Mouse (Mus musculus): ENCODE measurements around the gene Fbxw2. TPM values are rescaled to one million over a fixed set of nuclear protein-coding genes. Genes with fewer than 3 reads are reported as not detected.
A peak's percentile ranks its signal among the peaks of the same experiment; 100 is the strongest.

The Fbxw2 gene
- polyA plus RNA-seq, 1 experiment from 2014 or later = 79.0 TPM

- H3K27ac ChIP-seq (replicated peaks) = no peak overlapping the region
- peaks cover 72% of the 10 kb centered on the region for H3K36me3 ChIP-seq (replicated peaks)
- no peaks in the 10 kb centered on the region for H3K27me3 ChIP-seq (replicated peaks; ENCODE audit: low read depth, poor library complexity, severe bottlenecking)
- no peaks in the 10 kb centered on the region for H3K9me3 ChIP-seq
- no peak overlapping the region for H3K4me3 ChIP-seq
- no peaks in the 10 kb centered on the region for H3K4me1 ChIP-seq
- 95% methylated on average over 8 of the region's 8 CpGs for WGBS
- DNase-seq (ENCODE audit: low spot score) = no peak
Observed at GRCm38 (mm10) chr2:34790282-34790681, 35.8 kb downstream of the Fbxw2 start.

GRCm38 (mm10) chr2:34784085-34784484 lies 42.0 kb downstream of the Fbxw2 start:
- whole genome bisulfite sequencing = 81% methylated on average over 2 of the region's 2 CpGs

GRCm38 (mm10) chr2:34783064-34784020 lies 42.8 kb downstream of the Fbxw2 start:
- Histone ChIP-seq H3K9me3 (no peaks in the 10 kb centered on the region), H3K4me3 (no peak overlapping the region), H3K4me1 (no peaks in the 10 kb centered on the region), H3K27ac (replicated peaks) (no peak overlapping the region), H3K36me3 (replicated peaks) (peaks cover 92% of the 10 kb centered on the region), H3K27me3 (replicated peaks; ENCODE audit: low read depth, poor library complexity, severe bottlenecking) (no peaks in the 10 kb centered on the region)
- no peak for DNase-seq (ENCODE audit: low spot score)
- 93% methylated on average over 14 of the region's 14 CpGs for WGBS

More at GRCm38 (mm10) chr2:34784085-34784484, 42.0 kb downstream of the Fbxw2 start:
- Histone ChIP-seq H3K4me3 (no peak overlapping the region), H3K4me1 (no peaks in the 10 kb centered on the region), H3K36me3 (replicated peaks) (peaks cover 92% of the 10 kb centered on the region), H3K9me3 (no peaks in the 10 kb centered on the region), H3K27ac (replicated peaks) (no peak overlapping the region), H3K27me3 (replicated peaks; ENCODE audit: low read depth, poor library complexity, severe bottlenecking) (no peaks in the 10 kb centered on the region)
- peak; percentile 50 for DNase-seq (ENCODE audit: low spot score)

GRCm38 (mm10) chr2:34777237-34777868 lies 48.8 kb downstream of the Fbxw2 start:
- H3K9me3 ChIP-seq = no peaks in the 10 kb centered on the region
- peaks cover 95% of the 10 kb centered on the region for H3K36me3 ChIP-seq (replicated peaks)
- H3K27ac ChIP-seq (replicated peaks) = no peak overlapping the region
- peaks cover 40% of the 10 kb centered on the region for H3K4me1 ChIP-seq
- no peak for DNase-seq (ENCODE audit: low spot score)
- 77% methylated on average over 1 of the region's 1 CpGs for WGBS
- no peaks in the 10 kb centered on the region for H3K27me3 ChIP-seq (replicated peaks; ENCODE audit: low read depth, poor library complexity, severe bottlenecking)
- H3K4me3 ChIP-seq = peak overlapping the region; percentile 79

GRCm38 (mm10) chr2:34774493-34774892 lies 51.6 kb downstream of the Fbxw2 start:
- H3K27ac ChIP-seq (replicated peaks) = no peak overlapping the region
- no peaks in the 10 kb centered on the region for H3K27me3 ChIP-seq (replicated peaks; ENCODE audit: low read depth, poor library complexity, severe bottlenecking)
- H3K36me3 ChIP-seq (replicated peaks) = peaks cover 73% of the 10 kb centered on the region
- peaks cover 46% of the 10 kb centered on the region for H3K4me1 ChIP-seq
- peak overlapping the region; percentile 79 for H3K4me3 ChIP-seq
- WGBS = 90% methylated on average over 6 of the region's 6 CpGs
- no peaks in the 10 kb centered on the region for H3K9me3 ChIP-seq
- DNase-seq (ENCODE audit: low spot score) = no peak

- Histone ChIP-seq H3K36me3 (replicated peaks) (peaks cover 65% of the 10 kb centered on the region), H3K4me3 (peak overlapping the region; percentile 79), H3K9me3 (no peaks in the 10 kb centered on the region), H3K27me3 (replicated peaks; ENCODE audit: low read depth, poor library complexity, severe bottlenecking) (no peaks in the 10 kb centered on the region), H3K27ac (replicated peaks) (no peak overlapping the region), H3K4me1 (peaks cover 46% of the 10 kb centered on the region)
- 91% methylated on average over 4 of the region's 4 CpGs for WGBS
- DNase-seq (ENCODE audit: low spot score) = no peak
Observed at GRCm38 (mm10) chr2:34773673-34774072, 52.4 kb downstream of the Fbxw2 start.

- peak overlapping the region; percentile 79 for H3K4me3 ChIP-seq
- H3K27me3 ChIP-seq (replicated peaks; ENCODE audit: low read depth, poor library complexity, severe bottlenecking) = no peaks in the 10 kb centered on the region
- H3K9me3 ChIP-seq = no peaks in the 10 kb centered on the region
- peaks cover 53% of the 10 kb centered on the region for H3K36me3 ChIP-seq (replicated peaks)
- 5% methylated on average over 50 of the region's 50 CpGs for WGBS
- peak overlapping the region; percentile 97 for H3K27ac ChIP-seq (replicated peaks)
- no peak for DNase-seq (ENCODE audit: low spot score)
- peaks cover 46% of the 10 kb centered on the region for H3K4me1 ChIP-seq
Observed at GRCm38 (mm10) chr2:34772252-34773235, 53.6 kb downstream of the Fbxw2 start.

- Histone ChIP-seq H3K4me3 (peak within 1 kb of the TSS; percentile 79), H3K27me3 (replicated peaks; ENCODE audit: low read depth, poor library complexity, severe bottlenecking) (no peaks in the 10 kb centered on the region), H3K4me1 (peaks cover 43% of the 10 kb centered on the region), H3K36me3 (replicated peaks) (peaks cover 44% of the 10 kb centered on the region), H3K27ac (replicated peaks) (peak within 1 kb of the TSS; percentile 97), H3K9me3 (peaks cover 4% of the 10 kb centered on the region; the same call in 1 of the 2 replicates)
- peak; percentile 100 for DNase-seq (ENCODE audit: low spot score)
- WGBS = under 1% methylated on average over 60 of the region's 60 CpGs
Observed at GRCm38 (mm10) chr2:34771368-34772226, 54.5 kb downstream of the Fbxw2 start, which contains the start of gene Hspa5. TSS of gene Hspa5 (plus strand) at chr2:34771970.

GRCm38 (mm10) chr2:34770951-34771350 lies 55.2 kb downstream of the Fbxw2 start:
- peak overlapping the region; percentile 79 for H3K4me3 ChIP-seq
- H3K27ac ChIP-seq (replicated peaks) = peak overlapping the region; percentile 97
- no peak for DNase-seq (ENCODE audit: low spot score)
- H3K4me1 ChIP-seq = peaks cover 36% of the 10 kb centered on the region
- H3K9me3 ChIP-seq = peaks cover 4% of the 10 kb centered on the region; the same call in 1 of the 2 replicates
- H3K36me3 ChIP-seq (replicated peaks) = peaks cover 38% of the 10 kb centered on the region
- no peaks in the 10 kb centered on the region for H3K27me3 ChIP-seq (replicated peaks; ENCODE audit: low read depth, poor library complexity, severe bottlenecking)
- 6% methylated on average over 6 of the region's 6 CpGs for WGBS

GRCm38 (mm10) chr2:34770049-34770448 lies 56.1 kb downstream of the Fbxw2 start:
- no peak for DNase-seq (ENCODE audit: low spot score)
- H3K27me3 ChIP-seq (replicated peaks; ENCODE audit: low read depth, poor library complexity, severe bottlenecking) = no peaks in the 10 kb centered on the region
- no peak overlapping the region for H3K27ac ChIP-seq (replicated peaks)
- peaks cover 4% of the 10 kb centered on the region; the same call in 1 of the 2 replicates for H3K9me3 ChIP-seq
- peaks cover 29% of the 10 kb centered on the region for H3K36me3 ChIP-seq (replicated peaks)
- WGBS = 93% methylated on average over 2 of the region's 2 CpGs
- peaks cover 27% of the 10 kb centered on the region for H3K4me1 ChIP-seq
- H3K4me3 ChIP-seq = peak overlapping the region; percentile 79

GRCm38 (mm10) chr2:34764801-34765200 lies 61.3 kb downstream of the Fbxw2 start:
- peaks cover 4% of the 10 kb centered on the region; the same call in 1 of the 2 replicates for H3K9me3 ChIP-seq
- no peaks in the 10 kb centered on the region; the same call in 1 of the 2 replicates for H3K36me3 ChIP-seq (replicated peaks)
- no peak overlapping the region for H3K4me3 ChIP-seq
- no peak overlapping the region for H3K27ac ChIP-seq (replicated peaks)
- H3K4me1 ChIP-seq = no peaks in the 10 kb centered on the region
- WGBS = 72% methylated on average over 12 of the region's 12 CpGs
- no peak for DNase-seq (ENCODE audit: low spot score)
- no peaks in the 10 kb centered on the region for H3K27me3 ChIP-seq (replicated peaks; ENCODE audit: low read depth, poor library complexity, severe bottlenecking)
